Mouse (Mus musculus) limb, embryonic 11.5 days (tissue): ENCODE results near the gene Ccdc144b. TPM values are rescaled to one million over a fixed set of nuclear protein-coding genes. Genes with fewer than 3 reads are reported as not detected.

Experiments
- ATAC-seq: fragments of 200-750 bp; cut with Nextera tagmentation; 2 replicates; pipeline ENCODE4 v1.8.0; 2017; ENCODE audit warnings: low read depth; ENCODE audit not compliant: insufficient number of reproducible peaks, low FRiP score, low TSS enrichment
- DNase-seq: peaks from one replicate; pipeline ENCODE4 v3.0.0-alpha.2; 2015; ENCODE audit warnings: low spot score
- H3K27ac ChIP-seq: fragments of 300-500 bp; sonication (generic); replicated peaks from 2 replicates; pipeline ENCODE4 v1.5.1; 2014; ENCODE audit warnings: low read depth, mild to moderate bottlenecking, low read length
- H3K27me3 ChIP-seq: fragments of 300-500 bp; sonication (generic); 2 replicates; pipeline ENCODE4 v1.6.1; 2014; ENCODE audit warnings: mild to moderate bottlenecking, low read length, mixed read lengths; ENCODE audit not compliant: control insufficient read depth, insufficient read depth
- H3K36me3 ChIP-seq: fragments of 300-500 bp; sonication (generic); 2 replicates; pipeline ENCODE4 v1.6.1; 2014; ENCODE audit warnings: mild to moderate bottlenecking, low read length, moderate library complexity, mixed read lengths; ENCODE audit not compliant: control insufficient read depth, insufficient read depth
- H3K4me1 ChIP-seq: fragments of 300-500 bp; sonication (generic); 2 replicates; pipeline ENCODE4 v1.6.1; 2014; ENCODE audit warnings: low read length, mixed read lengths; ENCODE audit not compliant: control insufficient read depth, insufficient read depth
- H3K4me2 ChIP-seq: fragments of 300-500 bp; sonication (generic); 2 replicates; pipeline ENCODE4 v1.6.1; 2014; ENCODE audit warnings: low read depth, mild to moderate bottlenecking, moderate library complexity; ENCODE audit not compliant: severe bottlenecking
- H3K4me3 ChIP-seq: fragments of 300-500 bp; sonication (generic); 2 replicates; pipeline ENCODE4 v1.5.1; 2014; ENCODE audit warnings: low read depth, low read length
- H3K9ac ChIP-seq: fragments of 300-500 bp; sonication (generic); 2 replicates; pipeline ENCODE4 v1.6.1; 2014; ENCODE audit warnings: mild to moderate bottlenecking, low read length
- H3K9me3 ChIP-seq: fragments of 300-500 bp; sonication (generic); 2 replicates; pipeline ENCODE4 v1.6.1; 2016; ENCODE audit warnings: low read length; ENCODE audit not compliant: control insufficient read depth
- WGBS: fragments of 180-500 bp; shearing (Covaris S2); extraction: QIAGEN DNeasy Blood & Tissue Kit; methylation state at CpG from one replicate; pipeline ENCODE4 v1.1.7; 2014; 5-methylcytosine and 5-hydroxymethylcytosine counted together
- polyA plus RNA-seq: library from polyadenylated mRNA; unstranded; fragments of >200 nt; fragmentation: Nextera tagmentation; extraction: Ambion mirVana; gene quantifications from 2 replicates; pipeline ENCODE4 v1.2.1, GENCODE M21; 2014

Ccdc144b gene
- polyA plus RNA-seq, 1 experiment from 2014 or later = not detected

DNA sequence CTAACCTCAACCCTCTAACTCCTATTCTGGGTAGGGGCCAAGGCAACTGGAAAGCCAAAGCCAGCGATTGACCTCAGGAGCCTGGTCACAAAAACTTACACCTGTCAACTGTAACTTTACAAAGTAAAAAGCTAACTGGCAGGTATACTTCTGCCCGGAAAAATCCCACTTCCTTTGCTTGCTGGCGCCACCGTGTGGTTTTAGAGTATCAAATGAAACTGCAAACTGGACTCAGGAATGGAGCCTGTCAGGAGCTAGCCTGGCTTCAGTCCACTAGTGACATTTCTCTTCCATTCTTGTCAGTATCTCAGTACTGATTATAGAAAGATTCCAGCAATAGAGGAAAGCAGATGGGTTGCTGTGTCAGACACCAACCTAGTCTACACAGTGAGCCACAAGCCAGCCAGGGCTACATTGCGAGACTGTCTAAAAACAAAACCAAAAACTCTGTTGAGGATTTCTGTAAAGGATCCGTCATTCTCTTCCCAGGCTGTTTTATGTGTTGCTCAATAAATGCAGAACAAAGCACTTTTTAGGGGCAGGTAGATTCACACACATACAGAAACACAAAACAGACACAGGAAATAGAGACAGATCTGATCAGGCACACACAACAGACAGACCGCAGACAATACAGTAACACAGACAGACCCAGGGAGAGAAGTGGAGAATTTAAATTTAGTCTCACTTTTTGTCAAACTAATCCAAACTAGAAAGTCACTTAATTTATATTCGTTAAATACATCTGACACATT, 6.9 kb upstream of the Ccdc144b start:
- DNase-seq = peak; percentile 77

DNA sequence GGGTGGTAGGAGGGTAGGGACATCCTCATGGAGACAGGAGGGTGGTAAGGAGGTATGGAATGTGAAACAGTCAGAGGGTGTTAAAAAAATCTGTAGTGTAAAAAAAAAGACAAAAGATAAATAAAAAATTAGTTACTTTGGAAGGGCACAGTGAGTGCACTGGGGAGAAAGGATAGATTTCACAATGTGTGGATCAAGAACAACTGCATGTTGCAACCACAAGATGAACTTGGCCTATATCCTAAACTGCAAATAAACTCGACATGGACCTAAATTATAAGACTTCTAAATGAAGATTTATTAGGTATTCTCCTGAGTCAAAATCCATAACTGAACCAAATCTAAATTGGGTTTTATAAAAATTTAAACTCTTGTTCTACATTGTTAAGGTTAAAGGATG, 4.2 kb downstream of the Ccdc144b start:
- WGBS = 78% methylated on average over 1 of the region's 1 CpGs
- H3K27me3 ChIP-seq = no peaks in the 10 kb centered on the region

More for the DNA sequence above, 6.9 kb upstream of the Ccdc144b start:
- H3K9ac ChIP-seq = no peak overlapping the region
- no peak for ATAC-seq
- no peaks in the 10 kb centered on the region for H3K4me1 ChIP-seq
- 32% methylated on average over 8 of the region's 8 CpGs for WGBS
- H3K27me3 ChIP-seq = no peaks in the 10 kb centered on the region
- H3K27ac ChIP-seq = no peak overlapping the region
- no peaks in the 10 kb centered on the region for H3K9me3 ChIP-seq
- no peak overlapping the region for H3K4me2 ChIP-seq
- no peaks in the 10 kb centered on the region for H3K36me3 ChIP-seq
- no peak overlapping the region for H3K4me3 ChIP-seq

GRCm38 (mm10) chr3:36045086-36045485, 8.3 kb downstream of the Ccdc144b start:
- no peak overlapping the region for H3K9ac ChIP-seq
- H3K27me3 ChIP-seq = no peaks in the 10 kb centered on the region
- H3K4me3 ChIP-seq = no peak overlapping the region
- H3K27ac ChIP-seq = no peak overlapping the region
- DNase-seq (no peak), ATAC-seq (no peak)
- H3K4me1 ChIP-seq = no peaks in the 10 kb centered on the region
- H3K9me3 ChIP-seq = no peaks in the 10 kb centered on the region
- no peaks in the 10 kb centered on the region for H3K36me3 ChIP-seq
- 84% methylated on average over 4 of the region's 4 CpGs for WGBS
- no peak overlapping the region for H3K4me2 ChIP-seq

More for the DNA sequence above, 4.2 kb downstream of the Ccdc144b start:
- Histone ChIP-seq H3K36me3 (no peaks in the 10 kb centered on the region), H3K4me2 (no peak overlapping the region), H3K4me1 (no peaks in the 10 kb centered on the region), H3K9me3 (no peaks in the 10 kb centered on the region), H3K9ac (no peak overlapping the region), H3K4me3 (no peak overlapping the region), H3K27ac (no peak overlapping the region)
- no peak for ATAC-seq
- no peak for DNase-seq

DNA sequence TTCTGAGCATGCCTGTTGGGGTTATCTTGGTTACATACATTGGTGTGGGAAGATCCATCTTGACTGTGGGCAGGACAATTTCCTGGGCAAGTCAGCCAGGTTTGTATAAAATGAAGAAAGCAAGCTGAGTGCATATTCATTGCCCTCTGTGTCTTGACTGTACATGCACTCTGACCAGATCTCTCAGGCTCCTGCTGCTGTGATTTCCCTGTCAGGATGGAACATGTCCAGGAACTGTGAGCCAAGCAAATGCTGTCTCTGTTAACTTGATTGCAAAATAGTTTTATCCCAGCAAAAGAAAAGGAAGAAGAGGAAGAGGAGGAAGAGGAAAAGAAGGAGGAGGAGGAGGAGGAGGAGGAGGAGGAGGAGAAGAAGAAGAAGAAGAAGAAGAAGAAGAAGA, 8.8 kb downstream of the Ccdc144b start:
- Histone ChIP-seq H3K36me3 (no peaks in the 10 kb centered on the region), H3K27me3 (no peaks in the 10 kb centered on the region), H3K4me3 (no peak overlapping the region), H3K9me3 (no peaks in the 10 kb centered on the region), H3K27ac (no peak overlapping the region), H3K4me1 (no peaks in the 10 kb centered on the region), H3K9ac (no peak overlapping the region), H3K4me2 (no peak overlapping the region)
- ATAC-seq (no peak), DNase-seq (no peak)

GRCm38 (mm10) chr3:36031740-36032510, 21.4 kb downstream of the Ccdc144b start:
- Histone ChIP-seq H3K9me3 (no peaks in the 10 kb centered on the region), H3K4me2 (no peak overlapping the region), H3K9ac (no peak overlapping the region), H3K27me3 (no peaks in the 10 kb centered on the region), H3K4me3 (no peak overlapping the region), H3K27ac (no peak overlapping the region), H3K36me3 (no peaks in the 10 kb centered on the region), H3K4me1 (no peaks in the 10 kb centered on the region)
- DNase-seq = no peak
- 84% methylated on average over 6 of the region's 6 CpGs for WGBS
- ATAC-seq = no peak

- Histone ChIP-seq H3K4me3 (no peak overlapping the region), H3K36me3 (no peaks in the 10 kb centered on the region), H3K4me1 (no peaks in the 10 kb centered on the region), H3K9ac (no peak overlapping the region), H3K4me2 (no peak overlapping the region), H3K9me3 (no peaks in the 10 kb centered on the region), H3K27ac (no peak overlapping the region), H3K27me3 (no peaks in the 10 kb centered on the region)
- no peak for DNase-seq
- no peak for ATAC-seq
- WGBS = 77% methylated on average over 4 of the region's 4 CpGs
Measured at GRCm38 (mm10) chr3:36029993-36030392, 23.4 kb downstream of the Ccdc144b start.

DNA sequence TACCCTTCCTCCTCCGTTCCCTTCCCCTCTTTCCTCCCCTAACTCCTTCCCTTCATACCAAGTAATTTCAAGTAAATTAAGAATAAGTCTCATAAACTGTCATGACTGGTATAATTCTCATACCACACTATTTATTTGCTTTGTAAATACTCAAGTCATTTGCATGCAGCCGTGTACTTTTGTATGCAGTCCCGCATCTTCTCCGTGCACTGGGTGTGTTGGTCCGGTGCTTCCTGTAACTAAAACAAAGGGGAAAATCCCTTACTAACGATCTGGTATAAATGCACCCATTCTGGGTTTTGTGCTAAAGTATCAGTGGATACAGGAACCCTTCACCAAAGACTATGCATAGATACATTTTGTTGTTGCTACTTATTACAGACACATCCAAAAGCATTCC, 27.6 kb downstream of the Ccdc144b start:
- Histone ChIP-seq H3K9me3 (no peaks in the 10 kb centered on the region), H3K36me3 (no peaks in the 10 kb centered on the region), H3K27me3 (no peaks in the 10 kb centered on the region), H3K9ac (no peak overlapping the region), H3K4me2 (no peak overlapping the region), H3K27ac (no peak overlapping the region), H3K4me1 (no peaks in the 10 kb centered on the region), H3K4me3 (no peak overlapping the region)
- no peak for ATAC-seq
- 83% methylated on average over 6 of the region's 6 CpGs for WGBS
- DNase-seq = no peak

DNA sequence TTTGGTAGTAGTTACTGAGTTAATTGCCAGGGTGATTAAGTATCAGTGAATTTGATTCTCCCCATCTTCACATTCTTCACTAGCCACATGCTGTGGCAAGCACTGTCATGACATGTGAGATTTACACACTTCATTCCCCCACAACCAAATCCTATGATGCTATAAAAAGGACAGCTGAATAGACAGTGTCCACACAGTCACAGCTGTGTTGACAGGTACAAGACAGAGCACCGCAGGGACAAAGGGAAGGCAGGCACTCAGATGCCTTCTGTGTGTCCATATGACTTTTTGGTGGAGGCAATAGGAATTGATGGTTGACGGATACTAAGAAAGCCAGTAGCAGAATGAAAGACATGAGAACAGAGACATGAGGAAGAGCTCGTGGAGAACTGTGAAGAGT, 42.1 kb downstream of the Ccdc144b start:
- ATAC-seq (no peak), DNase-seq (no peak)
- Histone ChIP-seq H3K4me1 (no peaks in the 10 kb centered on the region), H3K4me3 (no peak overlapping the region), H3K27me3 (no peaks in the 10 kb centered on the region), H3K9ac (no peak overlapping the region), H3K36me3 (no peaks in the 10 kb centered on the region), H3K9me3 (no peaks in the 10 kb centered on the region; the same call in 1 of the 2 replicates), H3K4me2 (no peak overlapping the region), H3K27ac (no peak overlapping the region)
- 83% methylated on average over 3 of the region's 3 CpGs for WGBS
